Mouse (Mus musculus) neural tube, embryonic 12.5 days (tissue): Measurements from ENCODE around the gene Ahcyl2. TPM values are rescaled to one million over a fixed set of nuclear protein-coding genes. Genes with fewer than 3 reads are reported as not detected.

Source experiments
- ATAC-seq: fragments of 200-750 bp; cut with Nextera tagmentation; 2 replicates; pipeline ENCODE4 v1.8.0; 2017; ENCODE audit warnings: low read depth, mild to moderate bottlenecking, moderate TSS enrichment, moderate library complexity; ENCODE audit not compliant: low FRiP score
- H3K27ac ChIP-seq: fragments of 300-500 bp; sonication (generic); 2 replicates; pipeline ENCODE4 v1.5.1; 2016
- H3K27me3 ChIP-seq: fragments of 300-500 bp; sonication (generic); replicated peaks from 2 replicates; pipeline ENCODE4 v1.6.1; 2016; ENCODE audit warnings: mild to moderate bottlenecking
- H3K36me3 ChIP-seq: fragments of 300-500 bp; sonication (generic); 2 replicates; pipeline ENCODE4 v1.6.1; 2016; ENCODE audit warnings: mild to moderate bottlenecking
- H3K4me1 ChIP-seq: fragments of 300-500 bp; sonication (generic); 2 replicates; pipeline ENCODE4 v1.6.1; 2016
- H3K4me2 ChIP-seq: fragments of 300-500 bp; sonication (generic); replicated peaks from 2 replicates; pipeline ENCODE4 v1.6.1; 2016; ENCODE audit warnings: mild to moderate bottlenecking
- H3K4me3 ChIP-seq: fragments of 300-500 bp; sonication (generic); 2 replicates; pipeline ENCODE4 v1.5.1; 2016
- H3K9ac ChIP-seq: fragments of 300-500 bp; sonication (generic); 2 replicates; pipeline ENCODE4 v1.6.1; 2016; ENCODE audit warnings: mild to moderate bottlenecking
- H3K9me3 ChIP-seq: fragments of 300-500 bp; sonication (generic); 2 replicates; pipeline ENCODE4 v1.6.1; 2016; ENCODE audit warnings: mild to moderate bottlenecking
- WGBS: fragments of 180-500 bp; shearing (Covaris S2); methylation state at CpG from one replicate; pipeline ENCODE4 v1.1.7; 2016; 5-methylcytosine and 5-hydroxymethylcytosine counted together
- polyA plus RNA-seq: library from polyadenylated mRNA; unstranded; fragments of >200 nt; fragmentation: Nextera tagmentation; extraction: Ambion mirVana; gene quantifications from 2 replicates; pipeline ENCODE4 v1.2.1, GENCODE M21; 2016

Gene Ahcyl2
- polyA plus RNA-seq, 1 experiment from 2014 or later: 18.0 TPM

- WGBS: 75% methylated on average over 2 of the region's 2 CpGs
- no peak overlapping the region for H3K27ac ChIP-seq
- no peak overlapping the region for H3K4me3 ChIP-seq
- no peak for ATAC-seq
- peaks cover 5% of the 10 kb centered on the region; the same call in 1 of the 2 replicates for H3K36me3 ChIP-seq
- H3K4me1 ChIP-seq: no peaks in the 10 kb centered on the region
- H3K4me2 ChIP-seq: no peak overlapping the region
- H3K27me3 ChIP-seq: no peaks in the 10 kb centered on the region
- no peaks in the 10 kb centered on the region for H3K9me3 ChIP-seq
- H3K9ac ChIP-seq: no peak overlapping the region
Measured at GRCm38 (mm10) chr6:29873654-29874053, 105.8 kb downstream of the Ahcyl2 start.

- H3K9ac ChIP-seq: no peak overlapping the region
Measured at GRCm38 (mm10) chr6:29875576-29875975, 107.8 kb downstream of the Ahcyl2 start.

GRCm38 (mm10) chr6:29876782-29877181 lies 109.0 kb downstream of the Ahcyl2 start:
- WGBS: 88% methylated on average over 4 of the region's 4 CpGs

More at GRCm38 (mm10) chr6:29875576-29875975, 107.8 kb downstream of the Ahcyl2 start:
- no peak overlapping the region for H3K4me2 ChIP-seq
- no peak overlapping the region for H3K27ac ChIP-seq
- no peaks in the 10 kb centered on the region for H3K4me1 ChIP-seq
- no peak overlapping the region for H3K4me3 ChIP-seq
- H3K36me3 ChIP-seq: peaks cover 6% of the 10 kb centered on the region; the same call in 1 of the 2 replicates
- H3K9me3 ChIP-seq: no peaks in the 10 kb centered on the region
- 89% methylated on average over 5 of the region's 5 CpGs for WGBS
- no peak for ATAC-seq
- no peaks in the 10 kb centered on the region for H3K27me3 ChIP-seq

GRCm38 (mm10) chr6:29879579-29879978 lies 111.8 kb downstream of the Ahcyl2 start:
- Histone ChIP-seq H3K4me2 (no peak overlapping the region), H3K9me3 (no peaks in the 10 kb centered on the region), H3K4me3 (no peak overlapping the region), H3K27ac (no peak overlapping the region), H3K27me3 (no peaks in the 10 kb centered on the region), H3K4me1 (no peaks in the 10 kb centered on the region), H3K36me3 (peaks cover 4% of the 10 kb centered on the region), H3K9ac (no peak overlapping the region)
- no peak for ATAC-seq

More at GRCm38 (mm10) chr6:29876782-29877181, 109.0 kb downstream of the Ahcyl2 start:
- Histone ChIP-seq H3K4me1 (no peaks in the 10 kb centered on the region), H3K36me3 (peaks cover 4% of the 10 kb centered on the region; the same call in 1 of the 2 replicates), H3K9ac (no peak overlapping the region), H3K4me3 (no peak overlapping the region), H3K27me3 (no peaks in the 10 kb centered on the region), H3K4me2 (no peak overlapping the region), H3K9me3 (no peaks in the 10 kb centered on the region), H3K27ac (no peak overlapping the region)
- no peak for ATAC-seq

- H3K4me1 ChIP-seq: no peaks in the 10 kb centered on the region
Measured at GRCm38 (mm10) chr6:29880796-29881195, 113.0 kb downstream of the Ahcyl2 start.

GRCm38 (mm10) chr6:29881936-29882335 lies 114.1 kb downstream of the Ahcyl2 start:
- Histone ChIP-seq H3K4me1 (no peaks in the 10 kb centered on the region), H3K27me3 (no peaks in the 10 kb centered on the region), H3K4me3 (no peak overlapping the region), H3K27ac (no peak overlapping the region), H3K9ac (no peak overlapping the region), H3K36me3 (peaks cover 7% of the 10 kb centered on the region), H3K9me3 (no peaks in the 10 kb centered on the region), H3K4me2 (no peak overlapping the region)
- no peak for ATAC-seq
- WGBS: 92% methylated on average over 2 of the region's 2 CpGs

More at GRCm38 (mm10) chr6:29880796-29881195, 113.0 kb downstream of the Ahcyl2 start:
- Histone ChIP-seq H3K9ac (no peak overlapping the region), H3K36me3 (peaks cover 7% of the 10 kb centered on the region), H3K27me3 (no peaks in the 10 kb centered on the region), H3K4me3 (no peak overlapping the region), H3K4me2 (no peak overlapping the region), H3K27ac (no peak overlapping the region), H3K9me3 (no peaks in the 10 kb centered on the region)
- WGBS: 95% methylated on average over 3 of the region's 3 CpGs
- no peak for ATAC-seq

- 76% methylated on average over 6 of the region's 6 CpGs for WGBS
- no peak overlapping the region for H3K4me2 ChIP-seq
- no peaks in the 10 kb centered on the region for H3K4me1 ChIP-seq
Measured at GRCm38 (mm10) chr6:29882870-29883269, 115.1 kb downstream of the Ahcyl2 start.

GRCm38 (mm10) chr6:29891151-29891550 lies 123.3 kb downstream of the Ahcyl2 start:
- Histone ChIP-seq H3K9me3 (no peaks in the 10 kb centered on the region), H3K27ac (no peak overlapping the region), H3K4me3 (no peak overlapping the region), H3K4me1 (no peaks in the 10 kb centered on the region), H3K27me3 (no peaks in the 10 kb centered on the region), H3K36me3 (no peaks in the 10 kb centered on the region), H3K4me2 (no peak overlapping the region), H3K9ac (no peak overlapping the region)
- WGBS: 84% methylated on average over 11 of the region's 11 CpGs
- no peak for ATAC-seq

More at GRCm38 (mm10) chr6:29882870-29883269, 115.1 kb downstream of the Ahcyl2 start:
- no peak overlapping the region for H3K9ac ChIP-seq
- no peak overlapping the region for H3K4me3 ChIP-seq
- no peak overlapping the region for H3K27ac ChIP-seq
- no peaks in the 10 kb centered on the region for H3K27me3 ChIP-seq
- H3K9me3 ChIP-seq: no peaks in the 10 kb centered on the region
- ATAC-seq: no peak
- peaks cover 7% of the 10 kb centered on the region for H3K36me3 ChIP-seq

GRCm38 (mm10) chr6:29896976-29897375 lies 129.2 kb downstream of the Ahcyl2 start:
- ATAC-seq: no peak
- Histone ChIP-seq H3K36me3 (peaks cover 17% of the 10 kb centered on the region; the same call in 1 of the 2 replicates), H3K4me3 (no peak overlapping the region), H3K4me1 (no peaks in the 10 kb centered on the region), H3K27ac (no peak overlapping the region), H3K9ac (no peak overlapping the region), H3K4me2 (no peak overlapping the region), H3K27me3 (no peaks in the 10 kb centered on the region), H3K9me3 (no peaks in the 10 kb centered on the region)
- WGBS: 94% methylated on average over 3 of the region's 3 CpGs

- no peak overlapping the region for H3K9ac ChIP-seq
- ATAC-seq: no peak
Measured at GRCm38 (mm10) chr6:29901450-29901849, 133.6 kb downstream of the Ahcyl2 start.

GRCm38 (mm10) chr6:29902256-29902655 lies 134.4 kb downstream of the Ahcyl2 start:
- Histone ChIP-seq H3K36me3 (peaks cover 13% of the 10 kb centered on the region; the same call in 1 of the 2 replicates), H3K4me1 (no peaks in the 10 kb centered on the region), H3K4me3 (no peak overlapping the region), H3K9ac (no peak overlapping the region), H3K27me3 (no peaks in the 10 kb centered on the region), H3K27ac (no peak overlapping the region), H3K4me2 (no peak overlapping the region), H3K9me3 (no peaks in the 10 kb centered on the region)
- ATAC-seq: no peak
- 84% methylated on average over 2 of the region's 2 CpGs for WGBS

More at GRCm38 (mm10) chr6:29901450-29901849, 133.6 kb downstream of the Ahcyl2 start:
- H3K4me3 ChIP-seq: no peak overlapping the region
- no peaks in the 10 kb centered on the region for H3K9me3 ChIP-seq
- no peak overlapping the region for H3K27ac ChIP-seq
- H3K27me3 ChIP-seq: no peaks in the 10 kb centered on the region
- H3K4me1 ChIP-seq: no peaks in the 10 kb centered on the region
- 98% methylated on average over 1 of the region's 1 CpGs for WGBS
- no peak overlapping the region for H3K4me2 ChIP-seq
- H3K36me3 ChIP-seq: peaks cover 17% of the 10 kb centered on the region; the same call in 1 of the 2 replicates

- no peak for ATAC-seq
- H3K9ac ChIP-seq: no peak overlapping the region
- no peaks in the 10 kb centered on the region for H3K9me3 ChIP-seq
- WGBS: 92% methylated on average over 3 of the region's 3 CpGs
- no peak overlapping the region for H3K27ac ChIP-seq
- H3K4me2 ChIP-seq: no peak overlapping the region
- H3K36me3 ChIP-seq: peaks cover 11% of the 10 kb centered on the region; the same call in 1 of the 2 replicates
- H3K4me1 ChIP-seq: no peaks in the 10 kb centered on the region
- H3K27me3 ChIP-seq: no peaks in the 10 kb centered on the region
- no peak overlapping the region for H3K4me3 ChIP-seq
Measured at GRCm38 (mm10) chr6:29903343-29903914, 135.6 kb downstream of the Ahcyl2 start.

- H3K4me2 ChIP-seq: no peak overlapping the region
- no peak for ATAC-seq
- WGBS: 78% methylated on average over 3 of the region's 3 CpGs
- peaks cover 11% of the 10 kb centered on the region; the same call in 1 of the 2 replicates for H3K36me3 ChIP-seq
- H3K4me1 ChIP-seq: no peaks in the 10 kb centered on the region
- H3K27ac ChIP-seq: no peak overlapping the region
- no peak overlapping the region for H3K9ac ChIP-seq
- no peaks in the 10 kb centered on the region for H3K27me3 ChIP-seq
- no peaks in the 10 kb centered on the region for H3K9me3 ChIP-seq
- no peak overlapping the region for H3K4me3 ChIP-seq
Measured at GRCm38 (mm10) chr6:29904281-29904680, 136.5 kb downstream of the Ahcyl2 start.
